Mouse (Mus musculus) myocyte (in vitro differentiated cells): ENCODE measurements around the gene Nrp1.

Experiments used
- CEBPB ChIP-seq: IDR thresholded peaks from 2 replicates; pipeline ENCODE4 v1.6.1; 2011; ENCODE audit warnings: mild to moderate bottlenecking, moderate library complexity; ENCODE audit not compliant: poor library complexity, insufficient read depth, severe bottlenecking
- E2F4 ChIP-seq: IDR thresholded peaks from one replicate; pipeline ENCODE4 v1.6.1; 2011; ENCODE audit warnings: mild to moderate bottlenecking, control low read depth, moderate library complexity; ENCODE audit not compliant: insufficient read depth
- MAX ChIP-seq: IDR thresholded peaks from one replicate; pipeline ENCODE4 v1.6.1; 2011; ENCODE audit warnings: low read depth, mild to moderate bottlenecking, control low read depth
- MYOD1 ChIP-seq, 3 experiments: IDR thresholded peaks; one replicate each; pipeline ENCODE4 v1.6.1; 2011; ENCODE audit warnings: control low read depth in 2 of 3, low read depth in 2 of 3, mild to moderate bottlenecking in 2 of 3, moderate library complexity in 1 of 3; ENCODE audit not compliant: insufficient read length in 2 of 3, control insufficient read depth in 1 of 3
- POLR2A ChIP-seq: IDR thresholded peaks from one replicate; pipeline ENCODE4 v1.6.1; 2011; ENCODE audit warnings: low read depth, mild to moderate bottlenecking, control low read depth, moderate library complexity; ENCODE audit not compliant: insufficient read length
- POLR2AphosphoS2 ChIP-seq: IDR thresholded peaks from one replicate; pipeline ENCODE4 v1.6.1; 2011; ENCODE audit warnings: low read depth, control low read depth; ENCODE audit not compliant: insufficient read length
- TCF12 ChIP-seq: IDR thresholded peaks from one replicate; pipeline ENCODE4 v1.6.1; 2011; ENCODE audit warnings: mild to moderate bottlenecking, control low read depth; ENCODE audit not compliant: poor library complexity, insufficient read depth, severe bottlenecking
- USF1 ChIP-seq: IDR thresholded peaks from one replicate; pipeline ENCODE4 v1.6.1; 2011; ENCODE audit warnings: low read depth, mild to moderate bottlenecking, control low read depth, moderate library complexity

GRCm38 (mm10) chr8:128329502-128329901, 28.9 kb upstream of the Nrp1 start:
- TF ChIP-seq CEBPB (no peak), POLR2A (no peak), MYOD1 (IDR thresholded peaks at IDR 0.05; ENCODE audit: control insufficient read depth in 1 of 3, insufficient read length in 2 of 3, low read depth in 2 of 3) (no peak), POLR2AphosphoS2 (no peak), MAX (no peak), TCF12 (no peak), USF1 (no peak), E2F4 (no peak)
